Mouse (Mus musculus) urinary bladder, postnatal 25 days (tissue): ENCODE results near the gene Vmn1r78.
"Not testable (repeated sequence)": the region's sequence is repeated elsewhere in the genome, so short reads cannot be mapped to it uniquely, and the experiment has no call there.

Experiments used
- DNase-seq: peaks from one replicate; pipeline ENCODE4 v3.0.0; 2022; ENCODE audit warnings: low spot score

Vmn1r78 gene

GRCm38 (mm10) chr7:12149957-12150356 is at the start of gene Vmn1r78:
Gene Vmn1r78, plus strand, starts transcription at chr7:12150257.
- no peak for DNase-seq

- not testable (repeated sequence) for DNase-seq
These were observed 6.4 kb downstream of the Vmn1r78 start for GRCm38 (mm10) chr7:12156463-12156862.

DNA sequence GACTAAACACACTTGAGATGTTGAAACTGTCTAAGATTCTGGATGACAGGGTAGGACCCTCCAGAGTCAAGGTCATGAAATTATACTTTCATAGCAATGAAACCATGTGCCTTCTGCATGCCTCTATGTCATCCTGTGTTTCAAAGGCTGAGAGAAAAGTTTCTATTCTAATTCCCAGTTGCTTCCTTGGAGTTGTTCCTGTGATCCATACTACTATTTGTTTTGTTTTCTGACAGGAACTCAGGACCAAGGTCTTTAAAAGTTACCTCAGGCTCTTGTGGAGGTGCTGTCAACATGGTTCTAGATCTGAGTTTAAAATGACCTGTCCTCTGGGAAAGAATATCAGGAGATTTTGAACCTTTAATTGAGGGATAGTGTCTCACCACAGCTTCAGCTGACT is 20.9 kb downstream of the Vmn1r78 start, which contains the start of gene Vmn1r79:
Gene Vmn1r79, plus strand, starts transcription at position 301 of the 400 bp plus-strand sequence.
- DNase-seq = not testable (repeated sequence)

DNA sequence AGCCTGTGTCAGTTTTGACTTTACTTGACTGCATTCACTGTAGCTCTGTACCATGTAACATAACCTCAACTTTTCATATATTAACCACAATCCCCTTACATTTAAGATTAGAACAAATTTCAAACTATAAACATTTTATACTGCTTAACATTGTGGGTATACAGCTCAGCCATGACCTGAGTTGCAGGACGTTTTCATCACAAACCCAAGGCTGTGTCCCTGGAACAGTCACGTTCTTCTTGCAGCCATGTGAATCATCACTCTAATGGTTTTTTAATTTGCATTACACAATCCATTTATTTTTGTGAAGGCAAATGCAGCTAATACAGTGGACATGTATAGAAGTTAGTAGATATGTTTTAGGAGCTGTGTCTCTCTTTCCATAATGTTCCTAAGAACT is 22.9 kb downstream of the Vmn1r78 start:
- not testable (repeated sequence) for DNase-seq

GRCm38 (mm10) chr7:12188986-12189385 is 38.9 kb downstream of the Vmn1r78 start, which contains the start of gene Vmn1r80:
Gene Vmn1r80, plus strand, starts transcription at chr7:12189286.
- no peak for DNase-seq

GRCm38 (mm10) chr7:12204141-12204540 is 54.1 kb downstream of the Vmn1r78 start:
- no peak for DNase-seq
